Mouse (Mus musculus) midbrain, embryonic 15.5 days (tissue): ENCODE measurements around the gene Cacna1c. TPM values are rescaled to one million over a fixed set of nuclear protein-coding genes. Genes with fewer than 3 reads are reported as not detected.

Experiments
- ATAC-seq: fragments of 200-750 bp; cut with Nextera tagmentation; replicated peaks from 2 replicates; pipeline ENCODE4 v1.8.0; 2017; ENCODE audit warnings: moderate TSS enrichment
- H3K27ac ChIP-seq: fragments of 300-500 bp; sonication (generic); 2 replicates; pipeline ENCODE4 v1.5.1; 2015; ENCODE audit warnings: mild to moderate bottlenecking, inconsistent platforms
- H3K27me3 ChIP-seq: fragments of 300-500 bp; sonication (generic); replicated peaks from 2 replicates; pipeline ENCODE4 v1.6.1; 2015; ENCODE audit warnings: inconsistent platforms
- H3K36me3 ChIP-seq: fragments of 300-500 bp; sonication (generic); replicated peaks from 2 replicates; pipeline ENCODE4 v1.6.1; 2015; ENCODE audit warnings: inconsistent platforms
- H3K4me1 ChIP-seq: fragments of 300-500 bp; sonication (generic); 2 replicates; pipeline ENCODE4 v1.6.1; 2015; ENCODE audit warnings: inconsistent platforms
- H3K4me2 ChIP-seq: fragments of 300-500 bp; sonication (generic); 2 replicates; pipeline ENCODE4 v1.6.1; 2015; ENCODE audit warnings: inconsistent platforms, mild to moderate bottlenecking, moderate library complexity
- H3K4me3 ChIP-seq: fragments of 300-500 bp; sonication (generic); 2 replicates; pipeline ENCODE4 v1.5.1; 2015; ENCODE audit warnings: mild to moderate bottlenecking, inconsistent platforms
- H3K9ac ChIP-seq: fragments of 300-500 bp; sonication (generic); 2 replicates; pipeline ENCODE4 v1.6.1; 2015; ENCODE audit warnings: mild to moderate bottlenecking, inconsistent platforms
- H3K9me3 ChIP-seq: fragments of 300-500 bp; sonication (generic); 2 replicates; pipeline ENCODE4 v1.6.1; 2016; ENCODE audit warnings: inconsistent platforms
- WGBS: fragments of 180-500 bp; shearing (Covaris S2); methylation state at CpG from one replicate; pipeline ENCODE4 v1.1.7; 2015; ENCODE audit warnings: mixed read lengths; 5-methylcytosine and 5-hydroxymethylcytosine counted together
- polyA plus RNA-seq: library from polyadenylated mRNA; unstranded; fragments of >200 nt; fragmentation: Nextera tagmentation; extraction: Ambion mirVana; gene quantifications from 2 replicates; pipeline ENCODE4 v1.2.1, GENCODE M21; 2015

Gene Cacna1c
- polyA plus RNA-seq, 1 experiment from 2014 or later, result 7.9 TPM

- Histone ChIP-seq H3K9ac (no peak overlapping the region), H3K36me3 (peaks cover 4% of the 10 kb centered on the region; the same call in 1 of the 2 replicates), H3K4me1 (peaks cover 24% of the 10 kb centered on the region), H3K9me3 (no peaks in the 10 kb centered on the region), H3K4me3 (no peak overlapping the region), H3K27ac (no peak overlapping the region), H3K27me3 (no peaks in the 10 kb centered on the region), H3K4me2 (no peak overlapping the region)
- WGBS, result 87% methylated on average over 2 of the region's 2 CpGs
- no peak for ATAC-seq
Observed at GRCm38 (mm10) chr6:119180188-119180587, 16.0 kb downstream of the Cacna1c start.

GRCm38 (mm10) chr6:119177101-119177500, 19.1 kb downstream of the Cacna1c start:
- H3K4me2 ChIP-seq, result no peak overlapping the region
- no peak overlapping the region for H3K9ac ChIP-seq
- WGBS, result 44% methylated on average over 8 of the region's 8 CpGs
- no peak overlapping the region for H3K4me3 ChIP-seq
- no peaks in the 10 kb centered on the region for H3K36me3 ChIP-seq
- ATAC-seq, result no peak
- H3K27me3 ChIP-seq, result no peaks in the 10 kb centered on the region
- no peaks in the 10 kb centered on the region for H3K9me3 ChIP-seq
- no peak overlapping the region for H3K27ac ChIP-seq
- peaks cover 24% of the 10 kb centered on the region for H3K4me1 ChIP-seq

GRCm38 (mm10) chr6:119176103-119176502, 20.1 kb downstream of the Cacna1c start:
- 70% methylated on average over 7 of the region's 7 CpGs for WGBS
- H3K9ac ChIP-seq, result 0 out of 2 replicates have a peak overlapping the region, but pooled peaks have one; percentile 86
- peak overlapping the region; percentile 59 for H3K4me2 ChIP-seq
- no peaks in the 10 kb centered on the region for H3K36me3 ChIP-seq
- peak overlapping the region; percentile 88 for H3K4me3 ChIP-seq
- no peak for ATAC-seq
- H3K27me3 ChIP-seq, result no peaks in the 10 kb centered on the region
- no peaks in the 10 kb centered on the region for H3K9me3 ChIP-seq
- no peak overlapping the region for H3K27ac ChIP-seq
- H3K4me1 ChIP-seq, result peaks cover 24% of the 10 kb centered on the region

GRCm38 (mm10) chr6:119175078-119175853, 21.0 kb downstream of the Cacna1c start, which contains the start of gene Dcp1b:
Gene Dcp1b (plus strand): TSS chr6:119175253.
- H3K27me3 ChIP-seq, result no peaks in the 10 kb centered on the region
- peak within 1 kb of the TSS; percentile 94 for H3K27ac ChIP-seq
- WGBS, result under 1% methylated on average over 63 of the region's 65 CpGs
- peak; percentile 95 for ATAC-seq
- peak within 1 kb of the TSS; percentile 86 for H3K9ac ChIP-seq
- H3K9me3 ChIP-seq, result no peaks in the 10 kb centered on the region
- H3K36me3 ChIP-seq, result no peaks in the 10 kb centered on the region
- peak within 1 kb of the TSS; percentile 88 for H3K4me3 ChIP-seq
- H3K4me2 ChIP-seq, result peak within 1 kb of the TSS; percentile 59
- H3K4me1 ChIP-seq, result peaks cover 24% of the 10 kb centered on the region

- H3K27ac ChIP-seq, result peak overlapping the region; percentile 94
- 0 out of 2 replicates have a peak overlapping the region, but pooled peaks have one; percentile 10 for H3K9ac ChIP-seq
Observed at GRCm38 (mm10) chr6:119174307-119175074, 21.7 kb downstream of the Cacna1c start.

GRCm38 (mm10) chr6:119165677-119166076, 30.5 kb downstream of the Cacna1c start:
- H3K9ac ChIP-seq, result no peak overlapping the region
- H3K27me3 ChIP-seq, result no peaks in the 10 kb centered on the region
- no peak overlapping the region for H3K4me2 ChIP-seq
- no peaks in the 10 kb centered on the region for H3K4me1 ChIP-seq
- H3K4me3 ChIP-seq, result no peak overlapping the region
- H3K9me3 ChIP-seq, result no peaks in the 10 kb centered on the region
- H3K36me3 ChIP-seq, result no peaks in the 10 kb centered on the region
- no peak for ATAC-seq
- H3K27ac ChIP-seq, result no peak overlapping the region

More at GRCm38 (mm10) chr6:119174307-119175074, 21.7 kb downstream of the Cacna1c start:
- peak overlapping the region; percentile 59 for H3K4me2 ChIP-seq
- no peaks in the 10 kb centered on the region for H3K36me3 ChIP-seq
- WGBS, result 51% methylated on average over 12 of the region's 12 CpGs
- peak overlapping the region; percentile 88 for H3K4me3 ChIP-seq
- H3K27me3 ChIP-seq, result no peaks in the 10 kb centered on the region
- ATAC-seq, result peak; percentile 64
- H3K9me3 ChIP-seq, result no peaks in the 10 kb centered on the region
- peaks cover 24% of the 10 kb centered on the region for H3K4me1 ChIP-seq

GRCm38 (mm10) chr6:119145109-119145508, 51.1 kb downstream of the Cacna1c start:
- 74% methylated on average over 4 of the region's 4 CpGs for WGBS
- Histone ChIP-seq H3K9ac (no peak overlapping the region), H3K36me3 (no peaks in the 10 kb centered on the region), H3K9me3 (no peaks in the 10 kb centered on the region), H3K4me1 (no peaks in the 10 kb centered on the region), H3K27ac (no peak overlapping the region), H3K4me3 (no peak overlapping the region), H3K4me2 (no peak overlapping the region), H3K27me3 (no peaks in the 10 kb centered on the region)
- ATAC-seq, result no peak

- Histone ChIP-seq H3K4me3 (no peak overlapping the region), H3K9ac (no peak overlapping the region), H3K4me2 (no peak overlapping the region), H3K36me3 (no peaks in the 10 kb centered on the region), H3K27ac (no peak overlapping the region), H3K27me3 (no peaks in the 10 kb centered on the region), H3K9me3 (no peaks in the 10 kb centered on the region), H3K4me1 (no peaks in the 10 kb centered on the region)
- no peak for ATAC-seq
- 88% methylated on average over 7 of the region's 7 CpGs for WGBS
Observed at GRCm38 (mm10) chr6:119139561-119139960, 56.7 kb downstream of the Cacna1c start.

GRCm38 (mm10) chr6:119137768-119138167, 58.5 kb downstream of the Cacna1c start:
- 91% methylated on average over 10 of the region's 10 CpGs for WGBS
- no peak overlapping the region for H3K4me3 ChIP-seq
- H3K4me2 ChIP-seq, result no peak overlapping the region
- no peaks in the 10 kb centered on the region for H3K4me1 ChIP-seq
- no peaks in the 10 kb centered on the region for H3K36me3 ChIP-seq
- no peak overlapping the region for H3K9ac ChIP-seq
- no peak overlapping the region for H3K27ac ChIP-seq
- H3K27me3 ChIP-seq, result no peaks in the 10 kb centered on the region
- H3K9me3 ChIP-seq, result no peaks in the 10 kb centered on the region
- no peak for ATAC-seq

- H3K9me3 ChIP-seq, result no peaks in the 10 kb centered on the region
- no peak for ATAC-seq
- H3K36me3 ChIP-seq, result no peaks in the 10 kb centered on the region
- peaks cover 5% of the 10 kb centered on the region; the same call in 1 of the 2 replicates for H3K4me1 ChIP-seq
- WGBS, result 90% methylated on average over 4 of the region's 4 CpGs
- H3K4me3 ChIP-seq, result no peak overlapping the region
- H3K27ac ChIP-seq, result no peak overlapping the region
- H3K9ac ChIP-seq, result no peak overlapping the region
- no peak overlapping the region for H3K4me2 ChIP-seq
- no peaks in the 10 kb centered on the region for H3K27me3 ChIP-seq
Observed at GRCm38 (mm10) chr6:119132863-119133262, 63.4 kb downstream of the Cacna1c start.

- peaks cover 5% of the 10 kb centered on the region; the same call in 1 of the 2 replicates for H3K4me1 ChIP-seq
- no peak overlapping the region for H3K4me3 ChIP-seq
- H3K27me3 ChIP-seq, result no peaks in the 10 kb centered on the region
- 66% methylated on average over 8 of the region's 8 CpGs for WGBS
- H3K36me3 ChIP-seq, result no peaks in the 10 kb centered on the region
- H3K9me3 ChIP-seq, result no peaks in the 10 kb centered on the region
- no peak overlapping the region for H3K27ac ChIP-seq
- no peak overlapping the region for H3K9ac ChIP-seq
- H3K4me2 ChIP-seq, result no peak overlapping the region
- no peak for ATAC-seq
Observed at GRCm38 (mm10) chr6:119132111-119132735, 64.0 kb downstream of the Cacna1c start.

- Histone ChIP-seq H3K9me3 (no peaks in the 10 kb centered on the region), H3K4me3 (no peak overlapping the region)
- 77% methylated on average over 5 of the region's 5 CpGs for WGBS
Observed at GRCm38 (mm10) chr6:119129664-119130063, 66.6 kb downstream of the Cacna1c start.

More at GRCm38 (mm10) chr6:119129664-119130063, 66.6 kb downstream of the Cacna1c start:
- Histone ChIP-seq H3K27me3 (no peaks in the 10 kb centered on the region), H3K4me2 (no peak overlapping the region), H3K36me3 (no peaks in the 10 kb centered on the region), H3K27ac (no peak overlapping the region), H3K4me1 (peaks cover 5% of the 10 kb centered on the region; the same call in 1 of the 2 replicates), H3K9ac (no peak overlapping the region)
- no peak for ATAC-seq
